Mouse (Mus musculus) bone marrow, adult 2 months (tissue): Measurements from ENCODE around the gene Rhbdf1.

ENCODE experiments used
- CTCF ChIP-seq: fragments of 200-500 bp; IDR thresholded peaks from 2 replicates; pipeline ENCODE4 v1.5.1; 2011; ENCODE audit warnings: low read length, control low read depth; ENCODE audit not compliant: control insufficient read depth, insufficient read depth
- POLR2A ChIP-seq: fragments of 200-500 bp; IDR thresholded peaks from 2 replicates; pipeline ENCODE4 v1.6.1; 2011; ENCODE audit warnings: low read depth, mild to moderate bottlenecking, control low read depth, low read length, borderline replicate concordance; ENCODE audit not compliant: control insufficient read depth

DNA sequence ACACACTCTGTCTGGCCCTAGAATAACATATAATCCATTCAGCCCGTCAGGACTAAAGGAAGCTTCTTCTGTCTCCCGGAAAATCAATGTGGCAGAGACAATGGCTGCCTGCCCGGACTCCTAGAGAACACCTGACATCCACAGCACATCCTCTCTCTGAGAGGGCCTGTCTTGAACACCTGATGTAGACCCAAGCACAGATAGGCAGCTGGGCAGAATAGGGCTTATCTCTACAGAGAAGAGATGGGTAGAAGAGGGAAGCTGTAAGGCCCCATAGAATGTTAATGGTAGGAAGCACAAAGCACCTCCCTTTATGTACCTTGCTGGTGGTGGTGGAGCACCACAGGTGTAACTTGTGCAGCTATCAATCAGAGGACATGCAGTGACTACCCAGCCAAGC, 20.1 kb upstream of the Rhbdf1 start:
- TF ChIP-seq CTCF (no peak), POLR2A (no peak)
